Mouse (Mus musculus): ENCODE measurements around the gene Ube2j1.

GRCm38 (mm10) chr4:33071337-33071736 is 40.1 kb downstream of the Ube2j1 start:
- no peak for TF ChIP-seq EP300 (IDR thresholded peaks at IDR 0.05; ENCODE audit: low read depth)
- no peak for TF ChIP-seq CTCF (IDR thresholded peaks at IDR 0.05; ENCODE audit: low read depth)
